Mouse (Mus musculus) stomach, embryonic 16.5 days (tissue): ENCODE results near the gene Olfr470. TPM values are rescaled to one million over a fixed set of nuclear protein-coding genes. Genes with fewer than 3 reads are reported as not detected.

Source experiments
- polyA plus RNA-seq: library from polyadenylated mRNA; unstranded; fragments of >200 nt; fragmentation: Nextera tagmentation; extraction: Ambion mirVana; gene quantifications from 2 replicates; pipeline ENCODE4 v1.2.1, GENCODE M21; 2015

The Olfr470 gene
- polyA plus RNA-seq, 1 experiment from 2014 or later: not detected

Other genes starting within 250 kb of the Olfr470 start
- not detected in 2 replicates for gene 5330417H12Rik, start 222.3 kb downstream of the Olfr470 start, polyA plus RNA-seq
- gene Cyb5r2, start 89.5 kb downstream of the Olfr470 start, polyA plus RNA-seq: 0.25 and 0.34 TPM in 2 replicates
- gene Ovch2, start 46.3 kb downstream of the Olfr470 start, polyA plus RNA-seq: not detected in 2 replicates
- gene Olfr467, start 35.2 kb downstream of the Olfr470 start, polyA plus RNA-seq: not detected in 2 replicates
- not detected in 2 replicates for gene Olfr469, start 21.9 kb downstream of the Olfr470 start, polyA plus RNA-seq
- not detected in 2 replicates for gene Olfr472, start 50.4 kb upstream of the Olfr470 start, polyA plus RNA-seq
- gene Olfr473, start 83.0 kb upstream of the Olfr470 start, polyA plus RNA-seq: not detected in 2 replicates
- not detected in 2 replicates for gene Olfr474, start 107.2 kb upstream of the Olfr470 start, polyA plus RNA-seq
- not detected in 2 replicates for gene Olfr476, start 117.3 kb upstream of the Olfr470 start, polyA plus RNA-seq
- gene Olfr477, start 139.2 kb upstream of the Olfr470 start, polyA plus RNA-seq: not detected in 2 replicates
- gene Olfr478, start 186.5 kb upstream of the Olfr470 start, polyA plus RNA-seq: not detected in 2 replicates
- gene Olfr479, start 203.2 kb upstream of the Olfr470 start, polyA plus RNA-seq: not detected in 2 replicates
- gene Olfr480, start 219.9 kb upstream of the Olfr470 start, polyA plus RNA-seq: not detected in 2 replicates
- not detected in 2 replicates for gene Olfr481, start 232.4 kb upstream of the Olfr470 start, polyA plus RNA-seq